Mouse (Mus musculus) cerebellum, adult (tissue): Measurements from ENCODE around the gene 2310022A10Rik.

ENCODE experiments used
- ATAC-seq: cut with Nextera tagmentation; 2 replicates; pipeline ENCODE4 v1.9.2; 2017; ENCODE audit warnings: mild to moderate bottlenecking, moderate library complexity, mixed read lengths; ENCODE audit not compliant: insufficient number of reproducible peaks, low FRiP score, low TSS enrichment

The 2310022A10Rik gene

GRCm38 (mm10) chr7:27540521-27540920, 12.5 kb upstream of the 2310022A10Rik start:
- no peak for ATAC-seq

GRCm38 (mm10) chr7:27540935-27541334, 12.1 kb upstream of the 2310022A10Rik start:
- no peak for ATAC-seq

- no peak for ATAC-seq
These were observed 11.6 kb upstream of the 2310022A10Rik start for GRCm38 (mm10) chr7:27541431-27541830.

- no peak for ATAC-seq
These were observed 11.1 kb upstream of the 2310022A10Rik start for GRCm38 (mm10) chr7:27541922-27542321.

- ATAC-seq = peak; percentile 85; the same call in 1 of the 2 replicates
These were observed 10.5 kb upstream of the 2310022A10Rik start for GRCm38 (mm10) chr7:27542392-27543033.

- no peak for ATAC-seq
These were observed 10.0 kb upstream of the 2310022A10Rik start for GRCm38 (mm10) chr7:27543065-27543464.

- no peak for ATAC-seq
These were observed 9.2 kb upstream of the 2310022A10Rik start for GRCm38 (mm10) chr7:27543851-27544250.

- ATAC-seq = no peak
These were observed 8.2 kb upstream of the 2310022A10Rik start for GRCm38 (mm10) chr7:27544675-27545370.

- ATAC-seq = no peak
These were observed 3.4 kb upstream of the 2310022A10Rik start for GRCm38 (mm10) chr7:27549597-27549996.

- ATAC-seq = no peak
These were observed 963 bp upstream of the 2310022A10Rik start for GRCm38 (mm10) chr7:27552070-27552469.

GRCm38 (mm10) chr7:27560291-27560887, 7.4 kb downstream of the 2310022A10Rik start:
- no peak for ATAC-seq

GRCm38 (mm10) chr7:27560978-27561377, 7.9 kb downstream of the 2310022A10Rik start:
- no peak for ATAC-seq

GRCm38 (mm10) chr7:27569580-27570224, 16.7 kb downstream of the 2310022A10Rik start:
- ATAC-seq = no peak

- no peak for ATAC-seq
These were observed 19.1 kb downstream of the 2310022A10Rik start for GRCm38 (mm10) chr7:27572133-27572532.

- ATAC-seq = no peak
These were observed 21.3 kb downstream of the 2310022A10Rik start for GRCm38 (mm10) chr7:27574124-27574880.

GRCm38 (mm10) chr7:27576914-27577313, 23.9 kb downstream of the 2310022A10Rik start:
- no peak for ATAC-seq

- ATAC-seq = no peak
These were observed 24.6 kb downstream of the 2310022A10Rik start for GRCm38 (mm10) chr7:27577589-27577988.

- ATAC-seq = no peak
These were observed 25.4 kb downstream of the 2310022A10Rik start for GRCm38 (mm10) chr7:27578465-27578864.

- no peak for ATAC-seq
These were observed 27.5 kb downstream of the 2310022A10Rik start for GRCm38 (mm10) chr7:27580380-27581174.
